Mouse (Mus musculus) lung, postnatal 0 days (tissue): Measurements from ENCODE around the gene Ly6g6c.

Experiments used
- CTCF ChIP-seq: IDR thresholded peaks from 2 replicates; pipeline ENCODE4 v1.5.1; 2016; ENCODE audit warnings: antibody characterized with exemption, mild to moderate bottlenecking
- EP300 ChIP-seq: IDR thresholded peaks from 2 replicates; pipeline ENCODE4 v1.6.1; 2016; ENCODE audit warnings: antibody characterized with exemption, mild to moderate bottlenecking, control low read depth

- TF ChIP-seq CTCF: no peak
- TF ChIP-seq EP300: no peak
Observed at GRCm38 (mm10) chr17:35019894-35020293, 45.3 kb upstream of the Ly6g6c start.
